Mouse (Mus musculus): ENCODE results near the gene Unk. TPM values are rescaled to one million over a fixed set of nuclear protein-coding genes. Genes with fewer than 3 reads are reported as not detected.

Gene Unk
- 41.2 and 46.6 TPM in 2 replicates for polyA plus RNA-seq (2015; fragmentation: Nextera tagmentation; extraction: Ambion mirVana)

DNA sequence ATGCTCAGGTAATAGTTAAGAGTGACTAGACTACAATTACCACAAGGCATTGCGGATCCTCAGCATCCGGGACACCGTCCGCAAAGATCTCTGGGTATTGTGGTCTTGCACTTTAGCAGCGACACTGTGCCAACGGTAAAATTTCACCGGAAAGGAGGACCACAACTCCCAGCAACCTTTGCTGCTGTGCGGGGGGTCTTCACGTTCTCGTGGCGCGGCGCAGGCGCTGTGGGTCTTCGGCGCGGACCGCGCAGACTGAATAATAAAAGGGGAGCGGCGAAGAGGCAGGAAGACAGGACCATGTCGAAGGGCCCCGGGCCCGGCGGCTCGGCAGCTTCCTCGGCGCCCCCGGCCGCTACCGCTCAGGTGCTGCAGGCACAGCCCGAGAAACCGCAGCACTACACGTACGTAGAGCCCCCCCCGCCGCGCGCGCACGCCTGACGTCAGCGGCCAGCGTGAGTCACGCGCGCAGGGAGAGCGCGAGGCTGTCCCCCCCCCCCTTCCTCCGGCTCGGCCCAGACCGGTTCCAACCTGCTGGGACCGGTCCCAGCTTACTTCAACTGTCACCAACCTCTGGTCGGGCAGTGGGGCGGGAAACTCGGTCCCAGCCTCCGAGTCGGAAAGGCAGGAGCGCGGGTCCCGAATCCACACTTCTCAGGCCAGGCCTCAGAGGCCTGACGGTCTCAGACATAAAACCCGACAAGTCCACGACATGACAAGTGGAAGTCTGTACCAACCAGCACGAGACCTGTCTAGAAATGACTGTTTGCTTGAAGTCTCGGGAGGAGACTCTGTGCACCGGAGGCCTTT lies at the start of gene Unk:
Unk (plus strand) TSS at position 235 of the 810 bp plus-strand sequence.
- under 1% methylated on average over 61 of the region's 67 CpGs for WGBS
- no peaks in the 10 kb centered on the region for H3K27me3 ChIP-seq (ENCODE audit: insufficient read depth, low read length)
- peaks cover 26% of the 10 kb centered on the region for H3K4me1 ChIP-seq (ENCODE audit: insufficient read depth, low read length)
- H3K27ac ChIP-seq (ENCODE audit: low read length): peak within 1 kb of the TSS; percentile 99
- peaks cover 8% of the 10 kb centered on the region; the same call in 1 of the 2 replicates for H3K36me3 ChIP-seq (ENCODE audit: insufficient read depth, low read length)
- H3K9ac ChIP-seq (replicated peaks; ENCODE audit: low read length): peak within 1 kb of the TSS; percentile 95
- peak within 1 kb of the TSS; percentile 90 for H3K4me2 ChIP-seq (replicated peaks; ENCODE audit: low read depth, low read length)
- peak within 1 kb of the TSS; percentile 70 for H3K4me3 ChIP-seq (ENCODE audit: low read length)
- no peaks in the 10 kb centered on the region for H3K9me3 ChIP-seq (ENCODE audit: low read length)
- peak; percentile 96 for ATAC-seq (ENCODE audit: low FRiP score, low TSS enrichment)

- H3K9me3 ChIP-seq (ENCODE audit: low read length): no peaks in the 10 kb centered on the region
- no peak overlapping the region for H3K27ac ChIP-seq (ENCODE audit: low read length)
- 88% methylated on average over 15 of the region's 15 CpGs for WGBS
- no peak overlapping the region for H3K4me2 ChIP-seq (replicated peaks; ENCODE audit: low read depth, low read length)
- no peaks in the 10 kb centered on the region for H3K4me1 ChIP-seq (ENCODE audit: insufficient read depth, low read length)
- ATAC-seq (ENCODE audit: low FRiP score, low TSS enrichment): no peak
- no peaks in the 10 kb centered on the region for H3K36me3 ChIP-seq (ENCODE audit: insufficient read depth, low read length)
- no peaks in the 10 kb centered on the region for H3K27me3 ChIP-seq (ENCODE audit: insufficient read depth, low read length)
- no peak overlapping the region for H3K9ac ChIP-seq (replicated peaks; ENCODE audit: low read length)
- H3K4me3 ChIP-seq (ENCODE audit: low read length): no peak overlapping the region
Observed at GRCm38 (mm10) chr11:115982472-115982871, 47.6 kb upstream of the Unk start.

DNA sequence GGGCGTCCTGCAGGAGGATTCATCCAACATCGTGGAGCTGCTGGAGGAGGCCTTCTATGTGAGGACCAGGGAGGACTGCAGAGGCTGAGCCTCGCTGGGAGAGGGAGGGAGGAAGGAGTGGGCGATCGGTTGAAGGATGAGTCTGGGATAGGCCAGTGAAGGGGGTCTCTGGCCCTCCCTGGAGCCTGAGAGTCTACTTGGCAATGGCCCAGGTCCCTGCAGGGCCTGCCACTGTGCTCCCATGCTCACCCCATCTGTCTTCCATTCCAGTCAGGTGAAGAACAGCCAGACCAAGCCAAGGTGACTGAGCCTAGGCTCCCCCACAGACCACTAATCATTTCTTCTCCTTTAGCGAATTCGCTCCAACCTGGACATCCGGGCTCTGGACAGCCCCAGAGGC lies 46.8 kb upstream of the Unk start:
- Histone ChIP-seq H3K27ac (ENCODE audit: low read length) (no peak overlapping the region), H3K4me3 (ENCODE audit: low read length) (no peak overlapping the region), H3K27me3 (ENCODE audit: insufficient read depth, low read length) (no peaks in the 10 kb centered on the region), H3K9me3 (ENCODE audit: low read length) (no peaks in the 10 kb centered on the region), H3K36me3 (ENCODE audit: insufficient read depth, low read length) (no peaks in the 10 kb centered on the region), H3K4me2 (replicated peaks; ENCODE audit: low read depth, low read length) (no peak overlapping the region), H3K9ac (replicated peaks; ENCODE audit: low read length) (no peak overlapping the region), H3K4me1 (ENCODE audit: insufficient read depth, low read length) (no peaks in the 10 kb centered on the region)
- 77% methylated on average over 8 of the region's 8 CpGs for WGBS
- no peak for ATAC-seq (ENCODE audit: low FRiP score, low TSS enrichment)

DNA sequence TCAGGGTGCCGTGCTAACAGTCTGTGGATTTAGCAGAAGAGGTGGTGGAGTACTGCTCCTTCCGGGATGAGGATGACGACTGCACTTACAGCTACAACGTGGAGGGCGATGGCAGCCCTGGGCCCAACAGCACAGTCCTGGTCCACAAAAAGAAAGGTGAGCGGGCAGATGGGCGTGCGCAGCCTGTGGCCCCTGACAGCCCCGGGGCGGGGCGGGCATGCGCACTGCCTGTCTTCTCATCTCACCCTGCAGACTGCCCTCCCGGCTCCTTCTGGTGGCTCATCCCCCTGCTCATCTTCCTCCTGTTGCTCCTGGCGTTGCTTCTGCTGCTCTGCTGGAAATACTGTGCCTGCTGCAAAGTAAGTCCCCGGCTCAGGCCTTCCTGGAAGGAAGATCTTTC lies 40.4 kb upstream of the Unk start:
- H3K4me3 ChIP-seq (ENCODE audit: low read length): peak overlapping the region; percentile 26; the same call in 1 of the 2 replicates
- H3K9ac ChIP-seq (replicated peaks; ENCODE audit: low read length): 0 out of 2 replicates have a peak overlapping the region, but pooled peaks have one; percentile 22

DNA sequence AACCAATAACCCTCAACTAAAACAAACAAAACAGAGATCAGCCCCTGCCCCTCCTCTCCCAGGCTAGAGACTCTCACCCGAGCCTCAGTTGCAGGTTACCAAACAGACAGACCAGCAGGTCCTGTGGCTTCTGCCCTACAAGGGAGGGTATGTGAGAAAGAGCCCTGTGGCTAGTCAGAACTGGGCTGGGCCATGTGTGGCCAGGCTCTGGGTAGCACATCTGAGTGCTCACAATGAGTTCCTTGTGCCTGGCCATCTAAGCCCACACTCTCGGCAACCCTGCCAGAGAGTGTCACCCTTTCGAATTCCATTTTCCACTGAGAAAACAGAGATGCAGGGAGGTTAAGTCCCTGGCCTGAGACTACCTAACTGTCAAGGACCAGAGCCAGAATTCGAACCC lies 38.0 kb upstream of the Unk start:
- WGBS: 64% methylated on average over 4 of the region's 4 CpGs
- Histone ChIP-seq H3K4me1 (ENCODE audit: insufficient read depth, low read length) (no peaks in the 10 kb centered on the region), H3K27ac (ENCODE audit: low read length) (no peak overlapping the region), H3K4me3 (ENCODE audit: low read length) (no peak overlapping the region), H3K27me3 (ENCODE audit: insufficient read depth, low read length) (no peaks in the 10 kb centered on the region), H3K9ac (replicated peaks; ENCODE audit: low read length) (no peak overlapping the region), H3K9me3 (ENCODE audit: low read length) (no peaks in the 10 kb centered on the region), H3K36me3 (ENCODE audit: insufficient read depth, low read length) (no peaks in the 10 kb centered on the region), H3K4me2 (replicated peaks; ENCODE audit: low read depth, low read length) (no peak overlapping the region)
- no peak for ATAC-seq (ENCODE audit: low FRiP score, low TSS enrichment)

More for the DNA sequence above, 40.4 kb upstream of the Unk start:
- Histone ChIP-seq H3K9me3 (ENCODE audit: low read length) (no peaks in the 10 kb centered on the region), H3K4me2 (replicated peaks; ENCODE audit: low read depth, low read length) (peak overlapping the region; percentile 24; the same call in 1 of the 2 replicates), H3K27me3 (ENCODE audit: insufficient read depth, low read length) (no peaks in the 10 kb centered on the region), H3K36me3 (ENCODE audit: insufficient read depth, low read length) (no peaks in the 10 kb centered on the region), H3K4me1 (ENCODE audit: insufficient read depth, low read length) (no peaks in the 10 kb centered on the region), H3K27ac (ENCODE audit: low read length) (no peak overlapping the region)
- 39% methylated on average over 15 of the region's 15 CpGs for WGBS
- ATAC-seq (ENCODE audit: low FRiP score, low TSS enrichment): no peak

- Histone ChIP-seq H3K4me2 (replicated peaks; ENCODE audit: low read depth, low read length) (no peak overlapping the region), H3K27me3 (ENCODE audit: insufficient read depth, low read length) (no peaks in the 10 kb centered on the region; the same call in 1 of the 2 replicates), H3K27ac (ENCODE audit: low read length) (no peak overlapping the region), H3K4me1 (ENCODE audit: insufficient read depth, low read length) (no peaks in the 10 kb centered on the region), H3K9me3 (ENCODE audit: low read length) (no peaks in the 10 kb centered on the region), H3K4me3 (ENCODE audit: low read length) (no peak overlapping the region), H3K9ac (replicated peaks; ENCODE audit: low read length) (no peak overlapping the region), H3K36me3 (ENCODE audit: insufficient read depth, low read length) (no peaks in the 10 kb centered on the region)
- WGBS: 91% methylated on average over 3 of the region's 3 CpGs
- ATAC-seq (ENCODE audit: low FRiP score, low TSS enrichment): no peak
Observed at GRCm38 (mm10) chr11:115995256-115995655, 34.9 kb upstream of the Unk start.

DNA sequence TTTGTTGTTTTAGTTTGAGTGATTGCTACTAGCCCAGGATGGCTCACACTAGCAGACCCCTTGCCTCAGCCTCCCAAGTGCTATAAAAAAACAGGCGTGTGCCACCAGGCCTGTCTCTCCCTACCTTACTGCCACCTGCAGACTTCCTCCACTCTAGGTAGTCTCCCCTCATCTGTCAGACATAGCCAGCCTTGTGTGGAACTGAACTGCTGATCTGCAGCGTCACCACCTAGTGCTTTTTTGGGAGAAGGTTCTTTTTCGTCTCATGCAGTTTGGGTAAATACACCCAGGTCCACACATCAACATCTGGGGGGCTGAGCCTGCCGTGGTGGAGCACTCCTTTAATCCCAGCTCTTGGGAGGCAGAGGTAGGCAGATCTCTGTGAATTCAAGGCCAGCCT lies 33.1 kb upstream of the Unk start:
- no peaks in the 10 kb centered on the region; the same call in 1 of the 2 replicates for H3K27me3 ChIP-seq (ENCODE audit: insufficient read depth, low read length)
- H3K9me3 ChIP-seq (ENCODE audit: low read length): no peaks in the 10 kb centered on the region
- H3K4me3 ChIP-seq (ENCODE audit: low read length): no peak overlapping the region
- no peak overlapping the region for H3K27ac ChIP-seq (ENCODE audit: low read length)
- H3K4me2 ChIP-seq (replicated peaks; ENCODE audit: low read depth, low read length): no peak overlapping the region
- H3K4me1 ChIP-seq (ENCODE audit: insufficient read depth, low read length): no peaks in the 10 kb centered on the region
- H3K36me3 ChIP-seq (ENCODE audit: insufficient read depth, low read length): no peaks in the 10 kb centered on the region
- no peak for ATAC-seq (ENCODE audit: low FRiP score, low TSS enrichment)
- no peak overlapping the region for H3K9ac ChIP-seq (replicated peaks; ENCODE audit: low read length)
- WGBS: 78% methylated on average over 4 of the region's 4 CpGs

- Histone ChIP-seq H3K27ac (ENCODE audit: low read length) (no peak overlapping the region), H3K4me1 (ENCODE audit: insufficient read depth, low read length) (no peaks in the 10 kb centered on the region), H3K27me3 (ENCODE audit: insufficient read depth, low read length) (no peaks in the 10 kb centered on the region; the same call in 1 of the 2 replicates), H3K4me3 (ENCODE audit: low read length) (no peak overlapping the region), H3K36me3 (ENCODE audit: insufficient read depth, low read length) (no peaks in the 10 kb centered on the region), H3K4me2 (replicated peaks; ENCODE audit: low read depth, low read length) (no peak overlapping the region), H3K9me3 (ENCODE audit: low read length) (no peaks in the 10 kb centered on the region), H3K9ac (replicated peaks; ENCODE audit: low read length) (no peak overlapping the region)
- WGBS: 70% methylated on average over 5 of the region's 5 CpGs
- ATAC-seq (ENCODE audit: low FRiP score, low TSS enrichment): no peak
Observed at GRCm38 (mm10) chr11:115997662-115998061, 32.5 kb upstream of the Unk start.

DNA sequence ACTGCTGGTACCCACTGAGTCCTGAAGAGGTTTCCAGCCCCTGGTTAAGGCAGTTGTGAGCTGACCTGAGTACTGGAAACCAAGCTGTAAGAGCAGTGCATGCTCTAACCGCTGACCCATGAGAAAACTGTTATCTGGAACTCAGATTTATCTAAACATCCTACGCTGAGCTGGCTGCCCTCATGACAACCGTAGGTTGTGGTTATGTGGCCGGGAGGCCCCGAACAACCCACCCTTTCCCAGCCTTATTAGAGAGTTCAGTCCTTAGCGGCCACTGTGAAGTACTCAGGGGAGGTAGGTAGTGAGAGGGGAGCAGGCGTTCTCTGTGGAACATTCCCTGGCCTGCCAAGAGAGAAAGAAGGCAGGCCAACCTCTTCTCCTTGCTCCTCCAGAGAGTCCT lies 31.1 kb upstream of the Unk start:
- Histone ChIP-seq H3K4me3 (ENCODE audit: low read length) (no peak overlapping the region), H3K4me2 (replicated peaks; ENCODE audit: low read depth, low read length) (no peak overlapping the region), H3K36me3 (ENCODE audit: insufficient read depth, low read length) (no peaks in the 10 kb centered on the region), H3K4me1 (ENCODE audit: insufficient read depth, low read length) (no peaks in the 10 kb centered on the region), H3K27me3 (ENCODE audit: insufficient read depth, low read length) (no peaks in the 10 kb centered on the region; the same call in 1 of the 2 replicates), H3K9ac (replicated peaks; ENCODE audit: low read length) (no peak overlapping the region), H3K27ac (ENCODE audit: low read length) (no peak overlapping the region), H3K9me3 (ENCODE audit: low read length) (no peaks in the 10 kb centered on the region)
- WGBS: 63% methylated on average over 7 of the region's 7 CpGs
- no peak for ATAC-seq (ENCODE audit: low FRiP score, low TSS enrichment)

- no peak overlapping the region for H3K4me2 ChIP-seq (replicated peaks; ENCODE audit: low read depth, low read length)
- no peak overlapping the region for H3K9ac ChIP-seq (replicated peaks; ENCODE audit: low read length)
- H3K9me3 ChIP-seq (ENCODE audit: low read length): no peaks in the 10 kb centered on the region
- no peak for ATAC-seq (ENCODE audit: low FRiP score, low TSS enrichment)
- H3K4me1 ChIP-seq (ENCODE audit: insufficient read depth, low read length): peaks cover 5% of the 10 kb centered on the region; the same call in 1 of the 2 replicates
- no peaks in the 10 kb centered on the region for H3K36me3 ChIP-seq (ENCODE audit: insufficient read depth, low read length)
- H3K27me3 ChIP-seq (ENCODE audit: insufficient read depth, low read length): no peaks in the 10 kb centered on the region; the same call in 1 of the 2 replicates
- WGBS: 11% methylated on average over 14 of the region's 14 CpGs
- no peak overlapping the region for H3K4me3 ChIP-seq (ENCODE audit: low read length)
- no peak overlapping the region for H3K27ac ChIP-seq (ENCODE audit: low read length)
Observed at GRCm38 (mm10) chr11:115999538-116000143, 30.5 kb upstream of the Unk start.
